Mouse (Mus musculus) hindbrain, postnatal 0 days (tissue): ENCODE results near the gene Fus. TPM values are rescaled to one million over a fixed set of nuclear protein-coding genes. Genes with fewer than 3 reads are reported as not detected.
A peak's percentile ranks its signal among the peaks of the same experiment; 100 is the strongest.
"Not testable (repeated sequence)": the region's sequence is repeated elsewhere in the genome, so short reads cannot be mapped to it uniquely, and the experiment has no call there.

Experiments
- ATAC-seq: fragments of 200-750 bp; cut with Nextera tagmentation; 2 replicates; pipeline ENCODE4 v1.8.0; 2017; ENCODE audit warnings: mild to moderate bottlenecking, moderate TSS enrichment, moderate library complexity
- DNase-seq: peaks from one replicate; pipeline ENCODE4 v3.0.0-alpha.2; 2015; ENCODE audit warnings: low spot score
- H3K27ac ChIP-seq: fragments of 300-500 bp; sonication (generic); 2 replicates; pipeline ENCODE4 v1.5.1; 2014; ENCODE audit warnings: mild to moderate bottlenecking
- H3K27me3 ChIP-seq: fragments of 300-500 bp; sonication (generic); 2 replicates; pipeline ENCODE4 v1.6.1; 2014; ENCODE audit warnings: low read length, mixed read lengths; ENCODE audit not compliant: insufficient read depth
- H3K36me3 ChIP-seq: fragments of 300-500 bp; sonication (generic); 2 replicates; pipeline ENCODE4 v1.6.1; 2014; ENCODE audit warnings: low read length, mixed read lengths; ENCODE audit not compliant: insufficient read depth
- H3K4me1 ChIP-seq: fragments of 300-500 bp; sonication (generic); 2 replicates; pipeline ENCODE4 v1.6.1; 2014; ENCODE audit warnings: antibody characterized with exemption, low read length, mixed read lengths; ENCODE audit not compliant: insufficient read depth
- H3K4me2 ChIP-seq: fragments of 300-500 bp; sonication (generic); 2 replicates; pipeline ENCODE4 v1.6.1; 2014; ENCODE audit warnings: low read depth, mild to moderate bottlenecking, low read length, moderate library complexity, mixed read lengths
- H3K4me3 ChIP-seq: fragments of 300-500 bp; sonication (generic); 2 replicates; pipeline ENCODE4 v1.5.1; 2014; ENCODE audit warnings: low read length
- H3K9ac ChIP-seq: fragments of 300-500 bp; sonication (generic); replicated peaks from 2 replicates; pipeline ENCODE4 v1.6.1; 2014; ENCODE audit warnings: mild to moderate bottlenecking, low read length, moderate library complexity, mixed read lengths
- H3K9me3 ChIP-seq: fragments of 300-500 bp; sonication (generic); 2 replicates; pipeline ENCODE4 v1.6.1; 2016; ENCODE audit warnings: low read length, mixed read lengths
- CTCF ChIP-seq: IDR thresholded peaks from 2 replicates; pipeline ENCODE4 v1.5.1; 2016; ENCODE audit warnings: antibody characterized with exemption, control low read depth, low read depth
- WGBS: fragments of 180-500 bp; shearing (Covaris S2); extraction: QIAGEN DNeasy Blood & Tissue Kit; methylation state at CpG from one replicate; pipeline ENCODE4 v1.1.7; 2014; 5-methylcytosine and 5-hydroxymethylcytosine counted together
- polyA plus RNA-seq: library from polyadenylated mRNA; unstranded; fragments of >200 nt; fragmentation: Nextera tagmentation; extraction: Ambion mirVana; gene quantifications from 2 replicates; pipeline ENCODE4 v1.2.1, GENCODE M21; 2015
- total RNA-seq: library from RNA; depleted of rRNA; stranded (reverse); fragments of >200 nt; gene quantifications from 2 replicates; pipeline ENCODE4 v1.2.3, GENCODE M21; 2014

The Fus gene
- total and polyA plus RNA-seq, 2 experiments from 2014 or later, result 45.0 to 299 TPM

DNA sequence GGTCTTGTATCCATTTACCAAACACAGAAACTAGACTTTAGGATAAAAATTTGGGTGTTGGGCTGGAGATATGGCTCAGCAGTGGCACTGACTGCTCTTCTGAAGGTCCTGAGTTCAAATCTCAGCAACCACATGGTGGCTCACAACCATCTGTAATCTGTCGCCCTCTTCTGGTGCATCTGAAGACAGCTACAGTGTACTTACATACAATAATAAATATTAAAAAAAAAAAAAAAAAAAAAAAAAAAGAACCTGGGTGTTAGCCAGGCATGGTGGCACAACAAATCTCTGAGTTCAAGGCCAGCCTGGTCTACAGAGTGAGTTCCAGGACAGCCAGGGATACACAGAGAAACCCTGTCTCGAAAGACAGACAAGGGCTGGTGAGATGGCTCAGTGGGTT lies 25.2 kb upstream of the Fus start:
- not testable (repeated sequence) for H3K4me1 ChIP-seq
- WGBS, result 53% methylated on average over 2 of the region's 2 CpGs

DNA sequence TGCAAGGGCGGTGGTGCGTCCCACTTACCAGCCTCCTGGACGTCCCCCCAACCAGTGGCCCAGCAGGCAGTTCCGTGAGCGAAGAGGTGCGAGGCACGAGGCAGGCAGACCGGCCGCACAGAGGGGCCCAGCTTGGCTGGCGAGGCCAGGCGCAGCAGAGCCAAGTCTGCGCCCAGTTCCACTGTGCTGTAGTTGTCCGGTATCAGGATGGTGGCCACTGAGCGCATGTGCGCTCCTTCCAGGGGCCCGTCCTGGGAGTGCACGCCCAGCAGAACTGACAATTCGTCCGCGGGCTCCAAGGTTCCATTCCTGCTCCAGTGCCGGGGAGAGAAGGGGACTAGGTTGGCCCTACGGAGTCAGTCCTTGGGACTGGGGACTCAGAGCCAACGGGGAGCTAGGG lies 22.6 kb upstream of the Fus start:
- H3K4me1 ChIP-seq, result no peaks in the 10 kb centered on the region
- H3K27me3 ChIP-seq, result peaks cover 25% of the 10 kb centered on the region; the same call in 1 of the 2 replicates
- DNase-seq (no peak), ATAC-seq (no peak)
- no peak overlapping the region; the same call in 1 of the 2 replicates for H3K4me2 ChIP-seq
- no peak for TF ChIP-seq CTCF
- H3K9ac ChIP-seq, result no peak overlapping the region
- H3K36me3 ChIP-seq, result no peaks in the 10 kb centered on the region
- no peak overlapping the region for H3K4me3 ChIP-seq
- no peaks in the 10 kb centered on the region for H3K9me3 ChIP-seq
- no peak overlapping the region for H3K27ac ChIP-seq
- WGBS, result 11% methylated on average over 23 of the region's 23 CpGs

More for the DNA sequence above, 25.2 kb upstream of the Fus start:
- not testable (repeated sequence) for H3K9me3 ChIP-seq, H3K9ac ChIP-seq, ATAC-seq, H3K4me3 ChIP-seq, H3K36me3 ChIP-seq, DNase-seq, H3K4me2 ChIP-seq, H3K27ac ChIP-seq
- peaks cover 25% of the 10 kb centered on the region; the same call in 1 of the 2 replicates for H3K27me3 ChIP-seq
- 0 out of 2 replicates have a peak, but pooled peaks have one; percentile 3 for TF ChIP-seq CTCF

DNA sequence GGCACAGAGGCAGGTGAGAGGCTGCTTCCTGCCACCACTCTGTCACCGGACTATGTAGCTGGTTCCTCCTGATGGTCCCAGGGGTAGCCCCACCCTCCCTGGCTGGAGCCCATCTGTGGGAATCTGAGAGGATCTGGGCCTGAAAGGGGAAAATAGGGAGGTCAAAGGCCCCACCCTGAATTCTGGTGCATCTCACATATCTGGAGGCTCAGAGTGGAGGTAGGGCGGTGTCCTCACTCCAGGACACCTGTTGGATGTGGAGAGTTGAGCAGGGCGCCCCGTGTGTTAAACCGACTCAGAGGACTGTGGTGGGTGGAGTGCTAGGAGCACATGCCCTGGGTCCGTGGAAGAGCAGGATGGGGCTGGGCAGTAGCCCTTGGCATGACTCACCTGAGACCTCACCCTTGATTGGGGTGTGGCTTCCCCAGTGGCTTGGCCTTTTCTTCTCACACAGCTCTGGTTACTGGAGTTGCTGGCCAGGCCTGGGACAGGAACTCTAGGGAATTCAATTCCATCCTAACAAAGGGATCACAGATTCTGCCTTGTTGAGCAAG lies 20.7 kb upstream of the Fus start, which contains the start of gene Prss36:
Gene Prss36 (minus strand): TSS at position 256 of the 554 bp plus-strand sequence.
- Histone ChIP-seq H3K4me2 (no peak within 1 kb of the TSS), H3K27ac (no peak within 1 kb of the TSS), H3K4me1 (no peaks in the 10 kb centered on the region), H3K9me3 (no peaks in the 10 kb centered on the region), H3K27me3 (peaks cover 25% of the 10 kb centered on the region; the same call in 1 of the 2 replicates), H3K4me3 (no peak within 1 kb of the TSS), H3K36me3 (no peaks in the 10 kb centered on the region), H3K9ac (no peak within 1 kb of the TSS)
- WGBS, result 79% methylated on average over 6 of the region's 6 CpGs
- TF ChIP-seq CTCF, result no peak
- no peak for DNase-seq
- no peak for ATAC-seq

DNA sequence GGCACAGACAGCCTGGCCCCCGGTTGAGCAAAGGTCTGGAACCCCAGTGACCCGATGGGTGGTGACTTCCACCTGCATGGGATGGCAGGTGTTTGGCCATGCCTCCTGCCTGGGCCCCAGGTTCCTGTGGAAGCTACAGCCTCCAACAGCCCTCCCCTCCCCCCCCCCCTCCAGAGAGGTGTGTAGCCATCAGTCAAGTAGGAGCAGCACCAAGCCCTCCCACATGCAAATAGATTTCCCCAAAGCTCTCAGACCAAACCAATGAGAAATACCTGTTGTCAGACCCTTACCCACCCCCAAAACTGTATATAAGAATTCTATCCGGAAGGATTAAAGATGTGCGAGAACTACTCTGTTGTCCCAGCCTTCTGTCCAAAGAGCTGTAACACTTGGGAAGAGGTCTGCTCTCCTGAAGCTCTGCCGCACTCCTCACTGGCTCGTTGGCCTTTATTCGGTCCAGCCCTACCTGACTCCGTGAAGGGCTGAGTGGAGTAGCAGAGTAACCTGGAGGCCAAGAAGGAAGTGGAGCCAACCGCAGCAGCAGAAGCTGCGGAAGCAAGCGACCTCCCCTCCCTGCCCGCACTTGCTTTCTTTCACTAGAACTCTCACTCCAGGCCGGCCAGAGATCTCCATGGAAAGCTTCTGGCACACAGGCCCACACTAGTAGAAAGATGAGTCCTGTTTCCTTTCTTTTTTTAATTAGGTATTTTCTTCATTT lies 14.2 kb upstream of the Fus start:
- DNase-seq (no peak), ATAC-seq (no peak)
- 45% methylated on average over 13 of the region's 13 CpGs for WGBS

DNA sequence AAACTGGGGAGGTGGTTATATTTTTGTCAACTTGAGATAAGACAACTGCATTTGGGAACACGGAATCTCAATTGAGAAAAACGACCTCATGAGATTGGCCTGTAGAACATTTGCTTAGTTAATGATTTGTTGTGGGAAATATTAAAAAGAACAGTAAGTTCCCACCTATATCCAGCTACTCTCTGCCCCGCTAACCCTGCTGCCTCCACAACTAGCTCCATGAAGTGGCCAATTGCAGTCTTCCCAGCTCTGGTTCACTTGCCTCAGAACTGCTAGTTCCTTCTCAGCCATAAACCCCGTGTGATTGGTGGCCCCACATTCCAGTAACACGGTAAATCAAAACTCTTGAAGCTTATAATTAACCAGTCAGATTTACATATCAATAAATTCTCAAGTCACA lies 7.9 kb upstream of the Fus start:
- no peak for TF ChIP-seq CTCF
- Histone ChIP-seq H3K4me2 (no peak overlapping the region), H3K4me3 (no peak overlapping the region), H3K9ac (no peak overlapping the region), H3K27me3 (no peaks in the 10 kb centered on the region), H3K9me3 (no peaks in the 10 kb centered on the region), H3K36me3 (no peaks in the 10 kb centered on the region), H3K27ac (no peak overlapping the region), H3K4me1 (no peaks in the 10 kb centered on the region)
- ATAC-seq (no peak), DNase-seq (no peak)
- 64% methylated on average over 5 of the region's 5 CpGs for WGBS

More for the DNA sequence above, 14.2 kb upstream of the Fus start:
- Histone ChIP-seq H3K36me3 (no peaks in the 10 kb centered on the region), H3K27ac (no peak overlapping the region), H3K27me3 (no peaks in the 10 kb centered on the region), H3K9me3 (no peaks in the 10 kb centered on the region), H3K4me3 (no peak overlapping the region), H3K4me2 (no peak overlapping the region), H3K9ac (no peak overlapping the region), H3K4me1 (no peaks in the 10 kb centered on the region)
- TF ChIP-seq CTCF, result no peak

DNA sequence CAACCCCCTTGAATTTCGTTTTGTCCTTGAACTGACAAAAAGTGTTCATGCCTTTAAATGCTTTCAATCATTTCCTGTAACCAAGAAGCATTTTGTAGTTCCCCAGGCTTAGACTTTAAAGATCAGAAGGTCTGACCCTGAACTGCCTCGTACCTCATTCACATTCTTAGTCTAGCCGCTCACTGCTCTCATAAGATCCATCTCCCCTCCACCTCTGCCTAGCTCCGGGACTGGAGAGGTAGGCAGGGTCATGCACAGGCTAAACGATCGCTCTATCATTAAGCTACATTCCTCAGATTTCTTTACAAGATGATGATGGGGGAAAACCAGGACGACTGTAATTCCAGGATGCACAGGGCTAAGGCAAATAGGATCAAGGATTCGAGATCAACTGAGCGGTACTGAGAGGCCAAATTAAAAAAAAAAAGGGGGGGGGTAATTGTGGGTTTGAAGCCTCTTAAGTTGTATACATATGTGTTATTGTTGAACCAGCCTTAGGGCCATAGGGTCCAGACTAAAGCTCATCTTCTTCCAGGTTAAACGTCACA lies 812 bp upstream of the Fus start:
- Histone ChIP-seq H3K4me2 (peak overlapping the region; percentile 67), H3K27me3 (no peaks in the 10 kb centered on the region), H3K36me3 (peaks cover 8% of the 10 kb centered on the region; the same call in 1 of the 2 replicates), H3K27ac (peak overlapping the region; percentile 97), H3K9ac (peak overlapping the region; percentile 91), H3K4me1 (peaks cover 8% of the 10 kb centered on the region), H3K9me3 (no peaks in the 10 kb centered on the region), H3K4me3 (peak overlapping the region; percentile 77)
- TF ChIP-seq CTCF, result no peak
- DNase-seq (no peak), ATAC-seq (no peak)
- 10% methylated on average over 10 of the region's 10 CpGs for WGBS
